Mouse (Mus musculus) right cerebral cortex, postnatal 4 days (tissue): ENCODE measurements around the gene Zhx3.

Experiments
- DNase-seq: peaks from one replicate; pipeline ENCODE4 v3.0.0-alpha.2; 2022

Zhx3 gene

DNA sequence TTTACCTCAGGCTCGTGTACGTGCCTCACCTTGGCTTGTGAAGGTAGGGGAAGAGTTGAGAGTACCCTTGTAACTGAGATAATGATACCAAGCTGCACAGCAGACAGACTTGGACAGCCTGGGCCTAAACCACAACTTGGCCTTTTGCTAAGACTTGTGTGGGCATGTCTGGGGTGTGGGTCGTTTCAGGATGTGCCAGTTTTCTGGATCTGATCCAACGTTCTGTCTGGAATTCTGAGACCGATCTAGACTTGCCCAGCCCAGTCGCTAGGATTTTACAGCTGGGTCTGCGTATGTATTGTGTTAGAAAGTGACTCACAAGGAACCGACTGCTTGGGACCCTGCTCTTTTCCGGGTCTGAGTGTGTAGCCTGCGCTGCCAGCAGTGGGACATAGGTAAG, 125.7 kb downstream of the Zhx3 start:
- DNase-seq: no peak

DNA sequence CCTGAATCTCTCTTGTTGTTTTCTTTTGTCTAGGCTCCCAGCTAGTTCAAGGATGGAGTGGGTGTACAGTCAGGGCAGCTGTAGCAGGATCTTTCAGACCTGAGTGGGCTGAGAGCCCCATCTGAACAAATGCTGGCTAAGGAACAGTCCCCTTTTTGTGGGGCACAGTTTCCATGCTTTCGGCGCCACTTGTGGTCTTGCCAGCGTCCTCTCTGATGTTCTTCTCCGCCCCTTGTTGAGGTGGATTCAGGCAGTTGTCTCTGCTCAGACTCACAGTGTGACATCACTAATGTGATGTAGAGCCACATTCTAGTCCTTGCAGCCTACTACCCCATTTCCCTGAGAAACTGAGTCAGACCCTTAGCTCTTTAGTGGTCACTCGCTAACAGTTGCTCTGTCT, 126.2 kb downstream of the Zhx3 start:
- no peak for DNase-seq

DNA sequence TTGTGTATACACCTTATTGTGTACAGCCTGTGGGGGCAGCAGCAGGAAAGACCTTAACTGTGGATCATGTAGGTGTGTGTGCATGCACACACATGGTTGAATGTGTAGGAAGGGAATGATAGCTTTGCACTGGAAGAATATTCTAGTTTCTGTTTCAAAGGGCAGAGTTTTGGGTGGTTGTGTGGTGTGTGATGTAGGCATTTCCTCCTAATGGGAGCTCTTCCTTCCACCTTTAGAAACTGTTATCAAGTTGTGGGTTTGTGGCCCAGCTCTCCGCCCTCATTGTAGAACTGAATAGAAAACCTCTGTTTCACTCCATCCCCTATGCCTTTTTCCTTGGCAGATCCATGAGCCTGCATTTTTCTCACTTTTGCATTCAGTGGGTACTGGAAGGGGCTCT, 127.3 kb downstream of the Zhx3 start:
- no peak for DNase-seq

DNA sequence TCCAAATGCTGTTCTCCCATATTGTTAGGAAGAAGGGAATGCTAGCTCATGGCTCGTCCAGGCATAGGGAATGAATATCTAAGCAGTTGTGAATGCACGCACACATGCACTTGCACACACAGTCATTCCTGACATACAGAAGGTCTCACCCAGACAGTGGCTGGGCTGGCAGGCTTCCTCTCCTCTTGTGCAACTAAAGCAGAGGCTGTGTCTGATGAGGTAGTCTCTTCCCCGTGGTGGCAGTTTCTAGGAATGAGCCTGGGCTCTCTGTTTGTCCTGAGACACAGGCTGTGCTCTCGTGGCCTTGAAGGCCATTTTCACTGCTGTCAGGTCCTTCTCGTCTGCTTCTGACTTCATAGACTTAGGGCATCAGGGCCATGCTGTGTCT, 128.0 kb downstream of the Zhx3 start:
- DNase-seq: no peak

DNA sequence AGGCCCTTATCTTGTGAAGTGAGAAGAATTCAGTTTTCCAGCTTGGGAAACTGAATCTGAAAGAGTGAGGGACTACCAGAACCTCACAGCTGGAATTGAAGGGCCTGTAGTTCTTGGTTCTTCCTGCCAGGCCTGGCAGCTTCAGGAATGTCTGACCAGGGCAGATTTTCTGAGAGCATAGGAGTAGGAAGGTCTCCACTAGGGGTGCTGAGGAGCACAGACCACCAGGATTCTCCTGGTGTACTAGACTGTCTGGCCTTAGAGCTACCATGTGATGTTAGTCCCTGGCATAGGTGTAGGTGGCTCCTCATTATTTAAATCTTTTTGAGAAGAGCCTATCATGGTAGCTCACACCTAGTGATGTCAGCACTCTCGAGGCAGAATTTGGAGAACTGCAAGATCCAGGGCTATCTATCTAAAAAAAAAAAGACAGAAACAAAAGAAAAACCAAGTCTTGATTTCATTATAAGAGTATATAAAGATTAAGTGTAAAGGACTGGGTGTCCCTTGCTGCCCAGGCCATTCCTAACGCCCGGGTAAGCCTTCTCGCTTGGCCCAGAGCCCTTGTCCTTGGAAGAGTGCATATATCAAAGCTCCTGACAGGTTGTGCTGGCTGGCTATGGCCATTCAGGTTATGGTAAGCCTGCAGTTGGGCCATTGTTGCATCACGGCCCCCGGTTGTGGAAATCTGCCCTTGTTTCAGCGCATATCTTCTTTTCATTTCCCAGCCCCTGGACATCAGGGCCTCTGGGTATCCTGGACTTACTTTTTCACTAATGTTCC, 128.6 kb downstream of the Zhx3 start:
- peak; percentile 61 for DNase-seq

DNA sequence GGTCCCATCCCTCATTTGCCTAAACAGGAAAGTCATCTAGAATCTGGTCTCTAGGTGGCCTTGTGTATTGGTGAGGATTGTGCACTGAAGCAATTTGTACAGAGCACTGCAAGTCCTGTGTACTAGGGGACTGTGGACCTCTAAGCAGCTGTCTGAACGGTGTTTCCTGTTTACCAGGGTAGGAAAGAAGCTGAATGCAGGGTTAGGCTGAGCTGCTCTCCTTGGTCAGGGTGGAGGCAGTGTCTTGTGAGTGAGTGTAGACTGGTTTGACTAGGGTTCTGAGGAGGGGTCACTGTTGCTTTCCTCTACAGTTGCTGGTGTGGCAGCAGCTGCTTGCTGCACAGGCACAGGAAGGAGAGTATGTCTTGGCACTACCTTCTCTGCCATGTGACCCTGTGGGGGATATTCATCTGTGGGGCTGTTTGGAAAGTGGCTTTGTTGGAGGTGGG, 130.6 kb downstream of the Zhx3 start:
- DNase-seq: no peak

DNA sequence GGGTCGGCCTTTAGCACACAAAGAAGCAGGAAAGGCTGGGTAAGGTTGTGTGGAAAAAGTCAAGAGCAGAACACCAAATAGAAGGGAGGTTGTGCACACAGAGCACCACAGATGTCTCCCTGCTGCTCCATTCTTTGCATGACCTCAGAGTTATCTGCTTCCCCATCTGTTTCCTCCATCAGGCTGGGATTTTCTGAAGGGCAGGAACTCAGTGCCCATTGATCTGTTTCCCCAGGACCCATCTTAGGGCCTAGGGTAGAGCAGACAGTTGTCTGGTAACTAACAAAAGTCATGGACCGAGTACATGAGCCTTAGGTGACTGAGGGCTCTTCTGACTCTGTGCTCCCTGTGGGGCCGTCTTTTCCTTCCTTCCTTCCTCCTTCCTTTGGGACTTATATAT, 131.2 kb downstream of the Zhx3 start:
- DNase-seq: no peak

DNA sequence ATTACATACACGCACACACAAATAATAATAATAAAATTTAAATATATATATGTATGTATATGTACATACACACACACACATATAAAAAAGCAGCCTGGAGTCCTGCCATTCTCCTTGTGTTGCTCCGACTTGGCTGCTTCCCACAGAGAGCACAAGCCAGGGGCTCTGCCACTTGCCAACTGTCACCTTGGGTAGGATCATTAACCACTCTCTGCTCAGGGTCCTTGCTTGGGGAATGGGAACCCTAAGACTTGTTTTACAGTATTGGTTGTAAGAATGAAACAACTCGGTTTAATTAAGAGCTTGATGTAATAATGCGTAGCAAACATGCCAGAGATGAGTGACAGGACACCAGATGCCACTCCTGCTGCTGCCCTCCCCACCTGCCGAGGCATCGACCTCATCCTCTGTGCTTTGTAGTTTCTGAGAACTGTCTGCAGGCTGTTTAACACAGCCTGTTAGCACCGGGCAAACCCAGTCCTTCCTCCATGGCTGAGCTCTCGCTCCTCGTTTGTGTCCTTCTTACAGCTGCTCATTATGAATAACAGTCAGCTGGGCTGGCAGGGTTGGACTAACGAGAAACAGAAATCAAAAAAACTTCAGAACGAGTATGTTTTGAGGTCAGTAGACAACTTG, 132.2 kb downstream of the Zhx3 start:
- no peak for DNase-seq

DNA sequence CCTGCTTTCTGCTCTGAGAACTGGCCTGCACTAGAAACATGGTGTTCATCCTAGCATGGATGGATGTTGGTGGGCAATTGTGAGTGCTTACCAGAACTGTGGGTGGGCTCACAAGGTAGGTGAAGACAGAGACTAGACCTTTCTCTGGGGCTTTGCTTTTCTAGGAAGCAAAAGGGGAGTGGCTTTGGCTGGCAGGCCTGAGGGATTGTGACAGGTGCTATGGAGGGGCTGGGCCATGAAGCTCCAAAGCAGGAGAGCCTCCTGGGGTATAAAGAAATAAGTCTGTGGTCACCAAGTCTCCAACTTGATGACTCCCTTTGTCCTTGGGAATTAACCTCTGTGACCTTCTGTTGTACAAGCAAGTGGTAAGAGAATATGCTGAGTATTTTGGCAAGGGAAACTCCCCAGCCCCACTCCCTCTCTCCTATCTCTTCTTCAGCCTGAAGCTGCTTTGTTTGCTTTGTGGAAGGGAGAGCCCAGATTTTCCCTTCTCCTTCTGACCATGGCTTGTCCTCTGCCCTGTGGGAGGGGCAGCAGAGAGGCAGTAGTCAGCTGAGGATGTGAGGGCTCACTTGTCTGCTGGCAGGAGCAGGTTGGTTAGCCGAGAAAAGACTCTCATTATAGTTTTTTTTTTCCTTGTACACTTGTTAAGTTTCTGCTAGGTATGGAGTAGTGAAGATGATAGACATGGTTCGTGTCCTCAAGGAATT, 133.0 kb downstream of the Zhx3 start:
- no peak for DNase-seq

DNA sequence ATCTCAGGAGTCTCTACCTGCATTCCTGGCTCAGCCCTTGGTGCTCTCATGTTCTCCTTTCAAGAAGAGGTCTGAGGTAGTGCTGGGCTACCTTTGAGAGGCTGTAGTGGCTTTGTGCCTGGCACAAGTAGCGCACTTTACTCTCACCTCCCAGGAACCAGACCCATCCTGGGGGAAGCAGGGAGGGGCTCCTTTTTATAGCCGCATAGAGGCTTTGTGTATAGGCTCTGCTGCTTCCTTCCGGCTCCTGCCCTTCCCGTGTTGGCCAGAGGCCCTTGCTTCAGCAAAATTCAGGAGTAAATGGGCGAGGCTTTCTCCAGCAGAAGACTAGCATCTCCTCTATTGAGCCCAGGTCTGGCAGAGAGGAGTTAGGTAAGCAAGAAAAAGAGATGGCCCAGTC, 134.4 kb downstream of the Zhx3 start:
- no peak for DNase-seq

DNA sequence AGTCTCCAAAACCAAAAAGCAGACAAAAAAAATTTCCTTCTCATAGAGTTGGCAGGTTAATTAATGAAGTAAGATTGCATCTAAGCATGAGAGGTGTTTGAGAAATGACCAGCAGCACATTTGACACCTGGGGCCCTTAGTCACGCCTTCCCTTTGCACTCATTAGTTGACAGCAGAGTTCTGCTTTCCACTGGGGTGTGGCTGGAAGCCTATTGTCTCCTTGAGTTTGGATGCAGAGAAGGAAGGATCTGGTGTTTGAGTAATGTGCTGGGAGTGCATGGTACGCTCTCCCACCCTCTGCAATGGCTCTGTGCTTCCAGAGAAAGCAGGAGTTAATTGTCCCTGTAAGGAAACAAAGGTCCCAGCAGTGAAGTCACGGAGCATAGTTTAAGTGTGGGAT, 136.3 kb downstream of the Zhx3 start:
- no peak for DNase-seq

DNA sequence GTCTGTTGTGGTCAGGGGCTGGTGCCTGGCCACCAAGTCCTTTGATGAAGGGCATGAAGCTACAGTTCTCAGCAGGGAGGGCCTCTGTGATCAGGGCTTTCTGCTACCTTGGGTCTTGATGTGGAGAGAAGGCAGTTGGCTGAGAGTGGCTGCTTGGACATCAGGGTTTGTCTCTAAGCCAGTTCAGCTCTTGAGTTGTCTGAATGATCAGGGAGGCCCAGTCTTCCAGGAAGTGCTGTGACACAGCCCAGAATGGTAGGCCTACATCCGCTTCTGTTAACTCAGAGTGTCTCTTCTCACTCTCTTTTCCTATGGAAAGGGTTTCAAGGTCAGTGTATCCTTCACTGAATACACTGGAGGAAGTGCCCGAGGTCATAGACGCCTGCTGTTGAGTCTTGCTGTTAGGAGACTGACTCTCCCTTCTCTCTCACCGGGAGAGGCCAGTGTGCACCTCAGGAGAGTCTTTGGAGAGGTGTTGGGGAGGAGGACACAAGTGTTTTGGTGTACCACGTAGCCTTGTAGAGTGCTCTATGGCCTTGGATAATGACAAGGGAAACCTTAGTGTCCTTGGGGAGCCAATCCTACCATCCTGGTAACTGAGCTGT, 137.0 kb downstream of the Zhx3 start:
- DNase-seq: no peak

DNA sequence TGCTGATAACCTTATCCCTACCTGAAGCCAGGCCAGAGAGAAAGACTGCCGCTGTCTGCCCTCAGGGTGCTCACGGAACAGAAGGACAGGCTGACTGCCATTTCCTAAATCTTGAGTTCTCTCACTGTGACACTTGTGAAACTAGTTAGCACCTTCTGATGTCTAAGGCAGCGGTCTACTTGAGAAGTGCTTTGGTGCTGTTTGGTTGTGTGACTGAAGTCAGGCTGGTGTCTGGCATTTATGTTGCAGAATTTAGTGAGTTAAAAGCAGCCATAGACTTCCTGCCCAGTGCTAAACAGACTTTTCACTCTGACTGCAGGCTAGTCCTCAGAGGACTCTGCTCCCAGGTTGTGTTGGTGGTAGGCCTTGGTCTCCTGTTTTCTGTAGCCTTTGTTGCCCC, 138.5 kb downstream of the Zhx3 start:
- no peak for DNase-seq

DNA sequence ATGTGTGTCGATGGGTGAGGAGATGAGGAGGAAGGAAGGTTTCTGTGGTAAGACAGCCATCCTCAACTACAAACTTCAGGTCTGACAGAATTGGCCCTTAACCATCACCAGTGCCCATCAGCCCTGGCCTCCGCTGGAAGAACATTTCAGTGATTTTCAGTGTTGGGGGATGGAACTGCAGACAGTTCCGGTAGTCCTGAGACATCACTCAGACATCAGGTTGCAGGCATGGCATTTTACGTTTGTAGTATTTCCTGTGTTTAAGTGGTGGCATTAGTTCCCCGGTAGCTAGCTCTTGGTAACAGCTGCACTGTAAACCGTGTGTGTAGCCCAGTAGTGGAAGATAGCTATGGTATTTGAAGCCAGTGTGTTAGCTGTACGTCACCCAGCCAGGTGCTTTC, 139.7 kb downstream of the Zhx3 start:
- DNase-seq: no peak

DNA sequence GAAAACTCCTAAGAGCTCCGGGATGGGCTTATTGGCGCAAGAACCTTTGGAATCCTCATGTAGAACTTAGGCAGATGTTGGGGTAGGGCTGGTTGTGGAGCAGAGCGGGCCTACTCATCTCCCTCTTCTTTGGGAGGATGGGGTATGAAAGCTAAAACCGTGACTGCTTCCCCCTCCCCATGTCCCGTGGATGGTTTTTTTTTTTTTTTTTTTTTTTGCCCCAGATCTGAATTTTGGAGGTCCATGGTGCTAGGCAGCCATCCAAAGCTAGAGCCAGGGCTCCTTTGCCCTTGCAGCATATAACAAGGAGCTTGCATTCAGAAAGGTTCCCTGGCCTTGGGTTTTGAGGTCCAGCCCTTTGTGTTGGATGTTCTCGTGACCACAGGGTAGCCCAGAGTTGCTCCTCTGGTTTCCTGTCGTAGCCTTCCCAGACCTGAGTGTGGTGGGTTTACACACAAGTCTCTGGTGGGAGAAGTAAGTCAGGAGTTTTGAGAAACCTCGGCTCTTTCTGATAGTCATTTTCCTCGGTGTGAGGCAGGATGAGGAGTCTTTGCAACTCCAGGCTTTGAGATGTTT, 140.3 kb downstream of the Zhx3 start:
- no peak for DNase-seq

DNA sequence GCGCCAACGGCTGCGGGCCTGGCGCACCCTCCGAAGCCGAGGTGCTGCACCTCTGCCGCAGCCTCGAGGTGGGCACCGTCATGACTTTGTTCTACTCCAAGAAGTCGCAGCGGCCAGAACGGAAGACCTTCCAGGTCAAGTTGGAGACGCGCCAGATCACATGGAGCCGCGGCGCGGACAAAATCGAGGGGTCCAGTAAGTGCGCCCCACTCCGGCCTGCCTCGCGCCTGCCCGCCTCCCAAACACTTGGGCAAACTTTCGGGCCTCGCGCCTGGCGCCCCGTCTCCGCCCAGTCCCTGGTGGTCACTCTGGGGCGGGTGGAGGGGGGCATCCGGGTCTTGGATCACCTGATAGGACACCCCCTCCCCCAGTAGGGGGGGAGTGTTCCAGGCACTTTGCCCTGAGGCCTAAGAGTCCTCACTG, 140.9 kb downstream of the Zhx3 start:
- peak; percentile 66 for DNase-seq

DNA sequence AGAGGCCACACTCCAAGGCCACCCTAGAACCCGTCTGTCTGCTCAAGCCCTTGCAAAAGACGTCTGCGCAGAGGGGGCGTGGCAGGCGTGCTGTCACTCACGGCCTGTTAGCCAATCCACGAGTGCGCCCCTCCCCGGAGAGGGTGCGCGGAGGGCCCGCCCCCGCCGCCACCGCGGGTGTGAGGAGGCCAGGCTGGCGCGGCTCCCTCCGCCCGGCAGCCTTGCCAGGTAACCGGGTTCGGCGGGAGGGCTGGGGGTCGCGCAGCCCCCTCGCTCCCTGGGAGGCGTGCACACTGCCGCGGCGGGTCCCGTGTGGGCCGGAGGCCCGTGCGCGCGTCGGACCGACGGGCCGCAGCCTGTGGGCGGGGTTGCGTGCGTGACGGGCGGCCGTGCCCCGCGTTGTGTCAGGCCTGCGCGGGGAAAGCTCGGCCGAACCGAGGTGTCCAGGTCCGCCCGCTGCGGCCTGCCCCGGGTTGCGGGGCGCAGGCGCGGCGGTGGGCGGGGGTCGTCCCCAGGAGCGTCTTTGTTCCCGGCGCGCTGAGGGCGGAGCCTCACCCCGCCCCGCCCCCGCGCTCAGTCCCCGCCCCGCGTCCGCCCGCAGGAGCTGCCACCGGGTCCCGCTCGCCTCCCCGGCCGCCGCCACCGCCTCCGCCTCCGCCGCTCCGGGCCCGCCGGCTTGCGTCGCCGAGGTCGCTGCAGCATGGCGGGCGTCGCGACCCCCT, 141.5 kb downstream of the Zhx3 start, which contains the start of gene Plcg1:
Plcg1 (plus strand) TSS at position 184 of the 722 bp plus-strand sequence.
- DNase-seq: peak; percentile 93

DNA sequence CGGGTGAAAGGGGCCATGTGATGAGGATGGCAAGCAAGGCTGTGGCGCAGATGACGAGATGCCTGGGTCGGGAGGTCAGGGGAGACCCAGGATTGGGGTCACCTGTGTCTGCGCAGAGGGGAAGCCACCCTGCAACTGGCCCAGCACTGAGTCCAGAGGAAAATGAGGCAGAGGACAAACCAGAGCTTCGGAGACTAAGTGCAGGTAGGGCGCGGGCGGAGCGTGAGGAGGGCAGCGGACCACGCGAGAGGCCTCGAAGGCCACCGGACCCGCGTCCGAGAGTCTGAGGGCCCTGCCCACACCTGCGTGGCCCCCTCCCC, 142.0 kb downstream of the Zhx3 start:
- no peak for DNase-seq

DNA sequence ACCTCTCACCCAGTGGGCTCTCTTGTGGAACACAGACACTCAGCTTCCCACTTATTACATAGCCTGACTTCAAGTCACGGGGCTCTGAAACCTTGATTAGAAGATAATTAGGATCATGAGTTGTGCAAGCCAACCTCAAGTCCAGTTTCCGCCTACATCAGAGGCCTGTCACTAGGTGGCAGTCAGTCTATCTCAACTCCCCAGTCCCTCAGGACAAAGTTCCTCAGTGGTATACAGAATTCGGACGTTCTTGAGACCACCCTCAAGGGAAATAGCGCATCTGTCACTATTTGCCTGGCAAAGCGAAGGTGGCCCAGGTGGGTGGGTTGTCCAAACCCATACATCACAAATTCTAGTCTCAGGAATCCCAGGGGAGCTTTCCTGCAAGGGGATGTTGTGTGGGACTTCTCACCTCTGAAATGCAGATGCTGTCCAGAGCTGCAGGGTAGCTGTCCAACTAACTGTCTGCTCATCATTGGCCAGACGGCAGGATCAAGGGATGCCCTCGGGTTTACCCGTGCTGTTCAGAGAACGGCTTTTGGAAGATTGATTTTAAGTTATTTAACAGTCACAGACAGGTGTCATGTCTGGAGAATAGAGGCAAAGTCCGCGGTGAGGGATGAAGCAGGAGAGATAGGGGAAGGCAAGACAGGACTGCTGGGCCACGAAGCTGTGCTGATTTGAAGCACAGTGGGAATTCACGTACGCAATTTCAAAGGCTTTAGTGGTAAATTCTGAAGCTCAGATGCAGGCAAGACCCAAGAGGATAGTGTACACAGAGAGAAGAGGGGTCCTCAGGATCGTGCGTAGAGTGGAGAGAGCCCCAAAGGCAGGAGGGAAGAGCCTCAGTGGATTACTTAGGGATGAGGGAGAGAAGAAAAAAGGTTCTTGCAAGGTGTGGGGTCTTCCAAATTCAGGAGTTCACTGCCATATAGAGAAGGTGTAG, 142.7 kb downstream of the Zhx3 start:
- DNase-seq: no peak

DNA sequence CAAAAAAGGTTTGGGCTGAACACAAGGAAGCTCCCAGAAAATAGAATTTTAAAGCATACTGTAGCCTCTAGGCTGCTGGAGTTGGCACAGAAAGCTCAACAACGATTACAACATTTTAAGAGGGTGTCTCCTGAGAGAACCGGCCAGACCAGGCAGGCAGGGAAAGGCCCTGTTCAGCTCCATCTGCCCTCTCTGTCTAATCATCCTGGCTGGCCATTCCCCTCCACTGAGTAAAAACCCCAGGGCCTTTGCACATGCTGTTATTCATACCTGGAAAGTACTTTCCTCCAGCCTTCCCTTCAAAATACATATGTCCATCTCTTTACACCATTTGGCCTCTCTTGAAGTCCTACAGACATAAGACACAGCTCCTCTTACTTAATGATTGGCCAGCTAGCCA, 143.4 kb downstream of the Zhx3 start:
- DNase-seq: no peak

DNA sequence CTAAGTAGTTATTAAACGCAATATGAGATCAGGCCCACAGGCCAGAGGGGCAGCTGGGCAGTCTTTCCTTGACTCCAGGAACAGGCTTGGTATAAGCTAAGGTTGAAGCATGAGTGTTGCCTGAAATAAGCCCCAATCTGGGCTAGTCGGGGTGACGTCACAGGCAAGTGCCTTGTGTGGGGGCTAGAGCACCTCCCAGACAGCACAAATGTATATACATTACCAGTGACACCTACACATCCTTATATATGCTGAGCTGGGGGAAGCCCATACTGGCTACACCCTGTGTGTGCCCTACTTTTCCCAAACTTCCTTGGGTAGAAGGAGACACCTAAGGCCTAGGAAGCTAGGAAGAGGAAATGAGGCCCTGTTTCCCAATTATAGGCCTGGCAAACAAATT, 143.8 kb downstream of the Zhx3 start:
- DNase-seq: no peak
